ENCODE assay signal across 7 mouse cellular contexts in genomic region chr12:72104525-72105281, GRCm38 (mm10). TPM values are rescaled to one million over a fixed set of nuclear protein-coding genes. Genes with fewer than 3 reads are reported as not detected.
DNase-seq lines count a peak whose midpoint lies in the region; ATAC-seq lines count a peak whose summit lies in the region.

No protein-coding gene starts in this region.

- peaks cover 3% of the 10 kb centered on the region; the same call in 1 of the 2 replicates for H3K4me1 ChIP-seq in hindbrain, embryonic 13.5 days (replicated peaks)
- H3K4me1 ChIP-seq in lung, embryonic 16.5 days (replicated peaks; ENCODE audit: control insufficient read depth, insufficient read depth, low read length), result no peaks in the 10 kb centered on the region; the same call in 1 of the 2 replicates

- no peaks in the 10 kb centered on the region for H3K9me3 ChIP-seq in hindbrain, embryonic 13.5 days
- no peaks in the 10 kb centered on the region for H3K9me3 ChIP-seq in lung, embryonic 16.5 days (ENCODE audit: control insufficient read depth, low read length)

- no peaks in the 10 kb centered on the region for H3K27me3 ChIP-seq in hindbrain, embryonic 13.5 days
- no peaks in the 10 kb centered on the region for H3K27me3 ChIP-seq in lung, embryonic 16.5 days (ENCODE audit: control insufficient read depth, insufficient read depth, low read depth, low read length)

- peak; percentile 65 for ATAC-seq in activated CD4-positive, CD25-positive, alpha-beta regulatory T cell, adult 4 months
- peak; percentile 52; the same call in 1 of the 2 replicates for ATAC-seq in hindbrain, embryonic 13.5 days (ENCODE audit: low FRiP score)
- ATAC-seq in lung, embryonic 16.5 days (ENCODE audit: low read depth), result peak; percentile 51; the same call in 1 of the 2 replicates

- no peak overlapping the region for H3K9ac ChIP-seq in hindbrain, embryonic 13.5 days
- H3K9ac ChIP-seq in lung, embryonic 16.5 days (ENCODE audit: low read length), result no peak overlapping the region

- peak; percentile 85 to 88 for DNase-seq in cerebellum, postnatal 14 days
- peak; percentile 75 for DNase-seq in gastrocnemius, adult 18-20 months (ENCODE audit: low spot score)
- peak; percentile 67 for DNase-seq in layer of hippocampus, adult 9-10 months (ENCODE audit: low spot score)
- peak; percentile 32 for DNase-seq in ovary, adult 18-20 months (ENCODE audit: low spot score)

- 27% methylated on average over 14 of the region's 14 CpGs for WGBS in hindbrain, embryonic 13.5 days
- 27% methylated on average over 14 of the region's 14 CpGs for WGBS in lung, embryonic 16.5 days

- H3K27ac ChIP-seq in hindbrain, embryonic 13.5 days, result no peak overlapping the region
- no peak overlapping the region for H3K27ac ChIP-seq in lung, embryonic 16.5 days (ENCODE audit: low read length)

- no peak overlapping the region for H3K4me3 ChIP-seq in hindbrain, embryonic 13.5 days
- no peak overlapping the region for H3K4me3 ChIP-seq in lung, embryonic 16.5 days (ENCODE audit: low read length)

- no peak overlapping the region for H3K4me2 ChIP-seq in hindbrain, embryonic 13.5 days
- peak overlapping the region; percentile 18 for H3K4me2 ChIP-seq in lung, embryonic 16.5 days (ENCODE audit: low read depth, low read length)

- H3K36me3 ChIP-seq in hindbrain, embryonic 13.5 days, result peaks cover 16% of the 10 kb centered on the region
- H3K36me3 ChIP-seq in lung, embryonic 16.5 days (ENCODE audit: control insufficient read depth, insufficient read depth, low read length), result peaks cover 3% of the 10 kb centered on the region; the same call in 1 of the 2 replicates

RNA-seq across cellular contexts. Expression of gene Jkamp, which starts 19.3 kb away (rescaled TPM):
- 10 to 100 TPM; 31.8 to 32.2 TPM for polyA plus RNA-seq in activated CD4-positive, CD25-positive, alpha-beta regulatory T cell, adult 4 months (2017; shearing (Covaris generic))
- 10 to 100 TPM; 10.4 to 13.7 TPM for total RNA-seq in gastrocnemius, adult 18-20 months (2021)
- 126 and 129 TPM in 2 replicates for polyA plus RNA-seq in hindbrain, embryonic 13.5 days (2015; fragmentation: Nextera tagmentation; extraction: Ambion mirVana)
- 65.0 and 71.4 TPM in 2 replicates for polyA plus RNA-seq in lung, embryonic 16.5 days (2015; fragmentation: Nextera tagmentation; extraction: Ambion mirVana)

RNA-seq across cellular contexts. Expression of gene L3hypdh, which starts 19.5 kb away (rescaled TPM):
- under 1 TPM; 0.25 to 0.40 TPM for polyA plus RNA-seq in activated CD4-positive, CD25-positive, alpha-beta regulatory T cell, adult 4 months (2017; shearing (Covaris generic))
- total RNA-seq in gastrocnemius, adult 18-20 months (2021), result under 1 TPM; 0.76 to 0.80 TPM
- polyA plus RNA-seq in hindbrain, embryonic 13.5 days (2015; fragmentation: Nextera tagmentation; extraction: Ambion mirVana), result 9.9 and 10.5 TPM in 2 replicates
- 19.8 and 22.0 TPM in 2 replicates for polyA plus RNA-seq in lung, embryonic 16.5 days (2015; fragmentation: Nextera tagmentation; extraction: Ambion mirVana)

RNA-seq across cellular contexts. Expression of gene Gpr135, which starts 33.8 kb away (rescaled TPM):
- polyA plus RNA-seq in activated CD4-positive, CD25-positive, alpha-beta regulatory T cell, adult 4 months (2017; shearing (Covaris generic)), result not detected
- total RNA-seq in gastrocnemius, adult 18-20 months (2021), result under 1 TPM in 1 of 2 experiments, not detected in 1; 0.17 TPM
- 3.1 and 3.4 TPM in 2 replicates for polyA plus RNA-seq in hindbrain, embryonic 13.5 days (2015; fragmentation: Nextera tagmentation; extraction: Ambion mirVana)
- 0.34 and 0.46 TPM in 2 replicates for polyA plus RNA-seq in lung, embryonic 16.5 days (2015; fragmentation: Nextera tagmentation; extraction: Ambion mirVana)

Comparison
In these comparisons a context has a peak if more than half of its experiments do, and no peak if none do; other contexts are left out.
1. DNase-seq: peak in every context shown above with its lines; median percentile 86 in cerebellum, postnatal 14 days; 75 in gastrocnemius, adult 18-20 months; 67 in layer of hippocampus, adult 9-10 months; 32 in ovary, adult 18-20 months.